Mouse (Mus musculus) midbrain, embryonic 10.5 days (tissue): ENCODE data around the gene Grip2. TPM values are rescaled to one million over a fixed set of nuclear protein-coding genes. Genes with fewer than 3 reads are reported as not detected.
A peak's percentile ranks its signal among the peaks of the same experiment; 100 is the strongest.

Experiments
- DNase-seq: peaks from one replicate; pipeline ENCODE4 v3.0.0-alpha.2; 2017; ENCODE audit warnings: low spot score
- H3K27ac ChIP-seq: fragments of 300-500 bp; sonication (generic); replicated peaks from 2 replicates; pipeline ENCODE4 v1.5.1; 2016; ENCODE audit warnings: mild to moderate bottlenecking
- H3K27me3 ChIP-seq: fragments of 300-500 bp; sonication (generic); 2 replicates; pipeline ENCODE4 v1.6.1; 2016; ENCODE audit warnings: low read depth, mild to moderate bottlenecking; ENCODE audit not compliant: poor library complexity, severe bottlenecking
- H3K36me3 ChIP-seq: fragments of 300-500 bp; sonication (generic); 2 replicates; pipeline ENCODE4 v1.6.1; 2016; ENCODE audit warnings: mild to moderate bottlenecking, moderate library complexity
- H3K4me1 ChIP-seq: fragments of 300-500 bp; sonication (generic); 2 replicates; pipeline ENCODE4 v1.6.1; 2016
- H3K4me3 ChIP-seq: fragments of 300-500 bp; sonication (generic); 2 replicates; pipeline ENCODE4 v1.5.1; 2016; ENCODE audit warnings: mild to moderate bottlenecking, moderate library complexity
- H3K9me3 ChIP-seq: fragments of 300-500 bp; sonication (generic); replicated peaks from 2 replicates; pipeline ENCODE4 v1.6.1; 2016; ENCODE audit warnings: mild to moderate bottlenecking
- WGBS: fragments of 180-500 bp; shearing (Covaris S2); methylation state at CpG from one replicate; pipeline ENCODE4 v1.1.7; 2016; 5-methylcytosine and 5-hydroxymethylcytosine counted together
- polyA plus RNA-seq: library from polyadenylated mRNA; unstranded; fragments of >200 nt; fragmentation: Nextera tagmentation; extraction: Ambion mirVana; gene quantifications from 2 replicates; pipeline ENCODE4 v1.2.1, GENCODE M21; 2016

The Grip2 gene
- polyA plus RNA-seq, 1 experiment from 2014 or later, result 0.28 TPM

DNA sequence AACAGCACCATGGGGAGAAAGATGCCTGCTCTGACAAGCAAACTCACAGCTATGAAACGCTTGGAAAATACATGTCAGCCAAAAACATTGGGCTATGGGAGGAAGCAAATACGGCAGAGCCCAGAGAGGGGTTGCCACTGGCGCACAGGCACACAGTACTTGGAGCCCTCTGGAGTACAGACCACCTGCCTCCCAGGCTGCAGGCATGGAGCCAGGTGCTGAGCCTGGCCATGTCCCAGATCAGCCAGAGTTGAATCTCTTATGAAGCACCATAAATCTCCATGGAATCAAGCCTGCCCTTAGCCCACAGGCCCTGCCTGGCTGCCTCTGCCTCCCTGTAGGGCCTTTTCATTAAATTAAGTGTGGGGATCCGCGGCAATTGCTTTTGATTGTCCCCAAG lies 876 bp upstream of the Grip2 start:
- no peak overlapping the region for H3K4me3 ChIP-seq
- H3K27ac ChIP-seq, result no peak overlapping the region
- WGBS, result 87% methylated on average over 5 of the region's 5 CpGs
- no peaks in the 10 kb centered on the region for H3K27me3 ChIP-seq
- no peaks in the 10 kb centered on the region for H3K4me1 ChIP-seq
- no peak for DNase-seq
- no peaks in the 10 kb centered on the region for H3K36me3 ChIP-seq
- H3K9me3 ChIP-seq, result no peaks in the 10 kb centered on the region

DNA sequence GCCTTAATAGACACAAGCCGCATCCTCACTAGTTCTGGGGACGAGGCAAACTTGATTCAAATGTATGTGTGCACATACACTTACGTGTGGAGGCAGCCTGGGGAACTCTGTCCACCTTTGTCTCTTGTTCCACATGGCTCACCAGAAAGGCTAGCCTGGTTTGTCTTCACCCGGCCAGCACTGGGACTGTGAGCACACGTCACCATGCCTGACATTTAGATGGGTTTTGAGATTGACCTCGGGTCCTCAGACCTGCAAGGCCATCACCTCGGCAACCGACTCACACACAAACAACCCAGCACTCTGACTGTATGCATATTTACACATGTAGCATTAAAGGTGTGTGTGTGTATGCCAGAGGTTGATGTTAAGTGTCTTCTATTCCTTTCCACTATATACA lies 8.8 kb downstream of the Grip2 start:
- no peak overlapping the region for H3K4me3 ChIP-seq
- no peaks in the 10 kb centered on the region for H3K36me3 ChIP-seq
- peaks cover 6% of the 10 kb centered on the region; the same call in 1 of the 2 replicates for H3K9me3 ChIP-seq
- no peak for DNase-seq
- no peaks in the 10 kb centered on the region for H3K27me3 ChIP-seq
- 86% methylated on average over 8 of the region's 8 CpGs for WGBS
- H3K27ac ChIP-seq, result no peak overlapping the region
- H3K4me1 ChIP-seq, result peaks cover 4% of the 10 kb centered on the region; the same call in 1 of the 2 replicates

DNA sequence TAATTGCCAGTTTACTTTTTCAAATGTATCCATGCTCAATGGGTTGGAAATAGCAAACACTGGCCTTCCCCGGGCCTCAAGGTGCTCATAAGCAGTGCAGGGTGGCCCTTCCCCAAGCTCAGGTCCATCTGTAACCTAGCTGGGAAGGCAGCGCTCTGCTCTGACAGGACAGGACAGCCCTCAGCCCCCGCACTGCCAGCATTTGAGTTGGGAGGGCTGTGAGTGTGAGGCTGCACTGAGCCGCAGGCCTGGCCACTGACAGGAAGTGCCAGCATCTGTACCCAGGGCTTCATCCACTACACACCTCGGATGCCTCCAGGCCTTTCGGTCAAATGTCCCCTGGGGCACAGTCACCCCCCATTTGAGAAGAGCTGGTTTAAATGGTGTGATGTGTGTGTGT lies 11.1 kb downstream of the Grip2 start:
- DNase-seq, result no peak
- Histone ChIP-seq H3K27me3 (no peaks in the 10 kb centered on the region), H3K9me3 (peaks cover 3% of the 10 kb centered on the region; the same call in 1 of the 2 replicates), H3K4me3 (no peak overlapping the region), H3K4me1 (peaks cover 4% of the 10 kb centered on the region; the same call in 1 of the 2 replicates), H3K36me3 (no peaks in the 10 kb centered on the region), H3K27ac (no peak overlapping the region)
- WGBS, result 87% methylated on average over 6 of the region's 6 CpGs

DNA sequence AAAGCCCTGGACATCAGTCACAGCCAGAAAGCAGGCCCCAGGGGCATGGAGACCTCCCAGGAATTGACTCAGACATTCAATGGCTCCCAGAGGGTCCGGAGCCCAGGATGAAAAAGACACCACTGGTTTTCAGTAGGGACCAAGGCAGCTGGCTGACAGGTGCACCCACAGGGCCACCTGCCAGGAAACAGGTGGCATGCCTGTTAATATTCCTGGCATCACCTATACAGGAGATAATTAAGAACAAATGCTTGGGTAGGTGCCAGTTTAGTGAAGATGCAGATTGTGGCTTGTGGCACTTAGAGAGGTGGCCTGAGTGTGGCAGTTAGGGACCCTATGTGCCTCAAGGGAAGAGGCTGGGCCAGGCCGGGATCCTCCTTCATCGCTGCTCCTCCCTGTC lies 13.4 kb downstream of the Grip2 start:
- Histone ChIP-seq H3K27me3 (peaks cover 6% of the 10 kb centered on the region), H3K36me3 (no peaks in the 10 kb centered on the region), H3K4me3 (no peak overlapping the region), H3K27ac (no peak overlapping the region), H3K4me1 (peaks cover 4% of the 10 kb centered on the region; the same call in 1 of the 2 replicates), H3K9me3 (no peaks in the 10 kb centered on the region)
- DNase-seq, result no peak
- WGBS, result 89% methylated on average over 3 of the region's 3 CpGs

DNA sequence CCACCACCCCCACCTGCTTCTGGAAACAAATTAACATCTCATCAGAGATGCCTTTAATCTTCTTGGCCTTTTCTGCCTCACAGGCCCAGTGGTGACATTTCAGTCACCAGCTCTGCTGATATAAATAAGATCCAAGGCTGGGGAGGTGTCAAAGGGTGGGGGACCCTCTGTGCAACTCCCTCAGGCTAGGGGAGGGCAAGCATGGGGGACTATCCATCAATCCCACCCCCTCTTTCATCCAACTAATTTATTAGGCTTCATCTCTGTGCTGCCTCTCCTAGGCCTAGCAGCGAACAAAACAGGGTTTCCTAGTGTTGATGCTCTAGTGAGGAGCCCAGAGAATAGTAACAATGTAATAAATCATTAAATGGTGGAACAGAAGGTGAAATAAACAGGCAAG lies 17.0 kb downstream of the Grip2 start:
- Histone ChIP-seq H3K27ac (no peak overlapping the region), H3K4me1 (peaks cover 19% of the 10 kb centered on the region), H3K36me3 (no peaks in the 10 kb centered on the region), H3K27me3 (peaks cover 42% of the 10 kb centered on the region), H3K4me3 (no peak overlapping the region), H3K9me3 (no peaks in the 10 kb centered on the region)
- no peak for DNase-seq
- 73% methylated on average over 1 of the region's 1 CpGs for WGBS

DNA sequence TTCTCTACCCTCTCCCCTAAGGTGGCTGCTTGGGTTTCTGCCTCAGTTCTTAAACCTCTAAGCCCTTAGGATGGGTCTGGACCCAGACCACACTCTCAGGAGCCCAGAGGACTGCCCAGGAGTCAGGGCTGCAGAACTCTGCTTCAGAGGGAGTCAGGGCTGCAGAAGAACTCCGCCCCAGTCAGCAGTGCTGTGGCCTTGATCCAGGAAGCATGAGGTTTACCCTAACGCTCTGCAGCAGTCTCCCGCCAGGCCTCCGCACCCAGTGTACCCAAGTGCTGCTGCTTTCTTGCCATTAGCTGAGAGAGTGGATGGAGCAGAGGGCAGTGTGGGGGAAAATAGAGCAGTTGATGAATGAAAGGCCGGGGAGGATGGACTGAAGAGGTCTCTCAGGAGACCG lies 19.0 kb downstream of the Grip2 start:
- Histone ChIP-seq H3K4me3 (no peak overlapping the region), H3K36me3 (no peaks in the 10 kb centered on the region), H3K27ac (no peak overlapping the region), H3K4me1 (peaks cover 21% of the 10 kb centered on the region), H3K9me3 (no peaks in the 10 kb centered on the region), H3K27me3 (peaks cover 49% of the 10 kb centered on the region)
- DNase-seq, result no peak
- 53% methylated on average over 6 of the region's 6 CpGs for WGBS

DNA sequence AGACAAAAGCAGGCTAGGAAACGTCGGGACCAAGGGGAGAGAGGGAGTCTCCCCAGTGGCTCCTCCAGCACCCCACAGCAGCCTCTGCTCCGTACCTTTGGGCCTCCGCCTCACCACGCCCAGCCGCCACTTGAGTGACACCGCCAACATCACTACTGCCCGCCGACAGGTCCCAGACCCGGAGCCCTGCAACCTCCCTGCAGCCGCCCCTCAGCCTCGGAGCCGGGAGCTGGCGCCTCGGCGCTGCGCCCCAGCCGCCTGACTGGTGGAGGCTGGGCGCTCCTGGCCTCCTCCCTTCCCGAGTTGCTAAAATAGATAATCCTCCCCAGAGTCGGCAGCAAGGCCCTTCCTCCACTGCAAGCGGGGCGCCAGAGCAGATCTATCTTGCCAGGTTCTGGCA lies 19.9 kb downstream of the Grip2 start:
- peak overlapping the region; percentile 76 for H3K27ac ChIP-seq
- peak; percentile 53 for DNase-seq
- 2% methylated on average over 23 of the region's 23 CpGs for WGBS

DNA sequence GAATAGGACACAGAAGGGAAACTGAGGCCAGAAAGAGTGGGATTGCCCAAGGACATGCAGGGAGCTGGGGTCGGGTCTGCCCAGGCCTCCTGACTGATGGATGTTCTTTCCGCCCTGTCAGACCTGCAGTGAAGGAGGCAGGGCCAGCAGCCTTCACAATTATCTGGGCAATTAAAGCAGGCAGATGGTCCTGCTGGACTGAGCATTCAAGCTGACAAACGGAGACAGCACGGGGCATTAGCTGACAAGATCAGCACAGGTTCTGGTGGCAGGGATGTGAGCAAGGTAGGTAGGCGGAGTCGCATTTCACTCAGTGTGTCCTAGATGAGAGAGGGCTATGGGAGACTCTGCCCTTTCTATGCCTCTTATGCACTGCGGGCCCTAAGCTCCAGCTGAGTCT lies 22.9 kb downstream of the Grip2 start:
- DNase-seq, result no peak
- Histone ChIP-seq H3K9me3 (no peaks in the 10 kb centered on the region), H3K36me3 (no peaks in the 10 kb centered on the region), H3K27me3 (peaks cover 49% of the 10 kb centered on the region), H3K4me1 (peaks cover 25% of the 10 kb centered on the region), H3K27ac (no peak overlapping the region), H3K4me3 (no peak overlapping the region)
- WGBS, result 60% methylated on average over 7 of the region's 7 CpGs

More for the DNA sequence above, 19.9 kb downstream of the Grip2 start:
- H3K27me3 ChIP-seq, result peaks cover 49% of the 10 kb centered on the region
- H3K9me3 ChIP-seq, result no peaks in the 10 kb centered on the region
- H3K4me1 ChIP-seq, result peaks cover 21% of the 10 kb centered on the region
- peak overlapping the region; percentile 51 for H3K4me3 ChIP-seq
- no peaks in the 10 kb centered on the region for H3K36me3 ChIP-seq

DNA sequence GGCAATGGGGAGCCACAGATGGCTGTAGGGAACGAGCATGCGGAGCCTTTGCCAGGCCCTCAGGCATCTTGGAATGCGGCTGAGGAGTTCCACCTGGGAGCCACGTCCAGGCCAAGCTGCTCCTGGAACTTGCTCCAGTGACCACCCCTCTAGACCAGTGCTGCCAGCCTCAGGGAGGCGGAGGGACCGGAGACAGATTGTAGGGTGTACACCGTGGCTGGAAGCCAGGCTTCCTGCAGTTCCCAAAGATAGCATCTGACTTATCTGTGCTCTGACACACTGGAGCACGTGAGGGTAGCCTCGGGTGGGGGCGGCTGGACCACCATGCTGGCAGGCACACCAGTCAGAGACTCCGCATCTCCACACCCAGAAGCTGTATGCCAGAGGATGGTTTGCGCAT lies 28.6 kb downstream of the Grip2 start:
- DNase-seq, result no peak
- 80% methylated on average over 12 of the region's 12 CpGs for WGBS
- Histone ChIP-seq H3K27ac (0 out of 2 replicates have a peak overlapping the region, but pooled peaks have one; percentile 0), H3K4me3 (no peak overlapping the region), H3K27me3 (no peaks in the 10 kb centered on the region; the same call in 1 of the 2 replicates), H3K9me3 (no peaks in the 10 kb centered on the region), H3K36me3 (no peaks in the 10 kb centered on the region), H3K4me1 (peaks cover 30% of the 10 kb centered on the region)

DNA sequence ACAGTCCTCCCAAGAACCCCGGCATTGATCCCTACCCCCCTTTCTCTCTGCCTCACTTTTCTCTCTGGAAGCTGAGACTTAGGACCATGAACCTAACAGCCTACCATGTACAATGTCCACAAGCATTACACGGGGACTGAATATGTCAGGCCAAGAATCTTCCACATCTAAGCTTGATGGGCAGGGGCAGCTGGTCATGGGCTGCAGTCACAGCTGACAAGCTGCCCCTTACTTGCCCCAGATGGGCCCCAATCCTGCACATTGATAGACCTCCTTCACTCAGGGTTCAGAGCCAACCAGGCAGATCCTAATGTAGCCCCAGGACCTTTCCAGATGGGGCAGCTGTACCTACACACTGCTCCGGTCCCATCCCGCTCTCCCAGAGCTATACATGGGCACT lies 30.3 kb downstream of the Grip2 start:
- Histone ChIP-seq H3K27me3 (no peaks in the 10 kb centered on the region), H3K4me3 (no peak overlapping the region), H3K27ac (no peak overlapping the region; the same call in 1 of the 2 replicates), H3K9me3 (no peaks in the 10 kb centered on the region), H3K36me3 (no peaks in the 10 kb centered on the region), H3K4me1 (peaks cover 38% of the 10 kb centered on the region)
- no peak for DNase-seq
- 89% methylated on average over 4 of the region's 4 CpGs for WGBS

DNA sequence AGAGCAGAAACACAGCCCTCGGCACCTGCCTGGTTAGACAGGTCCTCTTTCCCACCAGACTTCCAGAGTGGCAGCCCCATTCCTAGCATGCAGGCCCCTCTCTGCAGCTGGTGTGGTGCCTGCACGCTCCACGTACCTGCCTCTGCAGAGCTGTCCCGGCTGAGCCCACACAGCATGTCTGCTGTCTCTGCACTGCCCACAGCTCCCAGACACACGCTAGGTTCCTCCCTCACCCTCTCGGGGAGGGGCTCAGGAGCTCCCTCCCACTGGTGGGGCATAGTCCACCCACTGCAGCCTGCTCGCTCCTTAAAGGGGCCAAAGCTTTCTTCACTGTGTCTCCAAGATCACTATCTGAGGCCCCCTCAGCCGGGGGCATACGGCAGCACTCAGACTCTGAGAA lies 31.0 kb downstream of the Grip2 start:
- Histone ChIP-seq H3K4me1 (peaks cover 42% of the 10 kb centered on the region), H3K27me3 (no peaks in the 10 kb centered on the region), H3K27ac (no peak overlapping the region), H3K4me3 (no peak overlapping the region), H3K36me3 (no peaks in the 10 kb centered on the region), H3K9me3 (no peaks in the 10 kb centered on the region)
- DNase-seq, result no peak
- 77% methylated on average over 9 of the region's 9 CpGs for WGBS

DNA sequence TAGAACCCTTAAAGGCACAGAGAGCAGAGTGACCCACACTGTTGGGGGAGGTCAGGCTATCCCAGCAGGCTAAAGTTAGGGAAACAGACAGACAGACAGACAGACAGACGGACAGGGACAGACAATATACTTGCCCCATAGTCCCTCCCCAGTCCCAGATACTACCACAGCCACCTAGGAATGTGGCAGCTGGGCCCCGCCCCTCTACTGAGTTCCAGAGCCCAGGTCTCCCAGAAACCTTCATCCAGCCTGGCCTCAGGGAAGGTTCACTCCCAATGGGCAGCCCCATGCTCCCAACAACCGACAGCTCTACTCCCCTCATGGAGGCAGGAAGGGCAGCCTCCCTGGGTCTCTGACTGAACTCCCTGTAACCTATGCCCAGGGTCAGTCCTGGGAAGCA lies 31.4 kb downstream of the Grip2 start:
- H3K36me3 ChIP-seq, result no peaks in the 10 kb centered on the region
- no peaks in the 10 kb centered on the region for H3K27me3 ChIP-seq
- DNase-seq, result no peak
- H3K27ac ChIP-seq, result no peak overlapping the region
- H3K9me3 ChIP-seq, result no peaks in the 10 kb centered on the region
- H3K4me1 ChIP-seq, result peaks cover 42% of the 10 kb centered on the region
- H3K4me3 ChIP-seq, result no peak overlapping the region
- WGBS, result 71% methylated on average over 3 of the region's 3 CpGs

DNA sequence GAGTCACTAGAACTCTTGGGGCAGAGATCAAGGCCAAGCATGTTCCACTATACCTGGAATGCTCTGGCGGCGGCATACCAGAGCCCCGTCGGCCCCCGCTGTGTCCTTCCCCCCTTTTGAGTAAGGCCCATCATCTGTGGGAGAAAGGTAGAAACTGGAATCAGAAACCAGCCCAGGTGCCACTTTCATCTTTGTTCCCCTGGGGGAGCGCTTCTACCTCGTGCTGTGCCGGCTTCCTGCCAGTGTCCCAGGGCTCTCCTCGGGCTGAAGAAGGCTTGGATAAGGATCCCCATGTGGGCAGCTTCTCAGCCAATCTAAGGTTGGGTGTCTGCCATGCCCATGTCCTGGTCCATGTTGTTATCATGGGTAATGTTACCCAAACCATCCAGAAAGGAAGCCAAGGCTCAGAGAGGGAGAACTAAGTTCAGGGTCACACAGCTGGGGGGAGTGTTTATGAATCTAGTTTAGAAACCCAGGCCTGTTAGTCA lies 38.7 kb downstream of the Grip2 start:
- H3K27ac ChIP-seq, result no peak overlapping the region
- no peak for DNase-seq
- no peaks in the 10 kb centered on the region for H3K36me3 ChIP-seq
- H3K4me3 ChIP-seq, result no peak overlapping the region
- peaks cover 12% of the 10 kb centered on the region for H3K4me1 ChIP-seq
- 83% methylated on average over 9 of the region's 9 CpGs for WGBS
- H3K27me3 ChIP-seq, result no peaks in the 10 kb centered on the region
- no peaks in the 10 kb centered on the region for H3K9me3 ChIP-seq

DNA sequence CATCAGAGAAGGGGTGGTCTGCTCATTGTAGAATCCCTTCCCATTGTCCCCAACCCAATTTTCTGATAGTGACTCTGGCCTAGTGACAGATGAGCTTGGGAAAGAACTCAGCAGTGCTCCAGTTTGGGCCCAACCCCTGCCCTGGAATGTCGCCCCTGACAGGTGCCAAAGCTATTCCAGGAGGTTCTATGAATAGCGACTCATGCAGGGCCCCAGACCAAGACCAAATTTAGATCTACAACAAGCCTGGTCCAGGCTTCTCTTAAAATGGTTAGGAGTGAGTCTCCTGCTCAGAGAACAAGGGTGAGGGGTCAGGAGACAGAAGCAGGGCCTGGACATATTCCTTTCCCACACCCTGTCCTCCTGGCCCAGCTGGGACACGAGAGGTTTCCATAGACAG lies 42.0 kb downstream of the Grip2 start:
- WGBS, result 88% methylated on average over 3 of the region's 3 CpGs
- Histone ChIP-seq H3K4me1 (no peaks in the 10 kb centered on the region), H3K36me3 (no peaks in the 10 kb centered on the region), H3K9me3 (no peaks in the 10 kb centered on the region), H3K27me3 (no peaks in the 10 kb centered on the region), H3K27ac (no peak overlapping the region), H3K4me3 (no peak overlapping the region)
- DNase-seq, result no peak
